Mouse (Mus musculus): ENCODE measurements at regions not wholly inside any gene's neighbourhood (a gene's known extent, or its start where the extent isn't known, plus 50 kb on each side); places are given as distances from the start of the nearest gene placed in this dataset.
A peak's percentile ranks its signal among the peaks of the same experiment; 100 is the strongest.

DNA sequence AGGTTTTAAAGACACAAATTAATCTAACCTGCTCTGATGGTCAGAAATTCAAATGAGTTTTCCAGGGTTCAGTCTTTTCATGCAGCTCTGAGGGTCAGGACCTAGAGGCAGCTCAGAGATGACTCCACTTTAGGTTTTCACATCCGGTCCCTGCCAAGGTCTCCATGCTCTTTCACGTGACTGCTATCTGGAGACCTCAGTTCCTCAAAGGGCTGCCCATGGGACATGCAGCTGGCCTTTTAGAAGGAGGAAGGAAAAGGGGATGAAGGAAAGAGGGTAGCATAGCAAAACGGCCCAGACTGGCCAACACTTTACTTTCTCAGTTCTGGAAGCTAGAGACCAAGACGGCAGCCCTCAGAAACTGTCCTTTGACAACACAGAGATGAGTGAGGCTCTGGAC lies 276.6 kb downstream of the Nuak1 start:
- Histone ChIP-seq H3K27me3 (ENCODE audit: control insufficient read depth, insufficient read depth, low read length) (no peaks in the 10 kb centered on the region), H3K27ac (ENCODE audit: control insufficient read depth, insufficient read depth, low read length) (no peak overlapping the region), H3K4me3 (ENCODE audit: control insufficient read depth, insufficient read depth, low read length) (no peak overlapping the region), H3K36me3 (ENCODE audit: control insufficient read depth, insufficient read depth, low read length) (no peaks in the 10 kb centered on the region), H3K4me1 (replicated peaks; ENCODE audit: control insufficient read depth, insufficient read depth, low read length) (peaks cover 6% of the 10 kb centered on the region)
- TF ChIP-seq CTCF (IDR thresholded peaks at IDR 0.05; ENCODE audit: borderline replicate concordance, control insufficient read depth, extremely low read depth, insufficient read depth, low read length, poor library complexity) (no peak), POLR2A (IDR thresholded peaks at IDR 0.05; ENCODE audit: control insufficient read depth, extremely low read depth, insufficient read depth, low read length, poor library complexity) (no peak)
- no peak for DNase-seq
- 47% methylated on average over 4 of the region's 4 CpGs for WGBS

DNA sequence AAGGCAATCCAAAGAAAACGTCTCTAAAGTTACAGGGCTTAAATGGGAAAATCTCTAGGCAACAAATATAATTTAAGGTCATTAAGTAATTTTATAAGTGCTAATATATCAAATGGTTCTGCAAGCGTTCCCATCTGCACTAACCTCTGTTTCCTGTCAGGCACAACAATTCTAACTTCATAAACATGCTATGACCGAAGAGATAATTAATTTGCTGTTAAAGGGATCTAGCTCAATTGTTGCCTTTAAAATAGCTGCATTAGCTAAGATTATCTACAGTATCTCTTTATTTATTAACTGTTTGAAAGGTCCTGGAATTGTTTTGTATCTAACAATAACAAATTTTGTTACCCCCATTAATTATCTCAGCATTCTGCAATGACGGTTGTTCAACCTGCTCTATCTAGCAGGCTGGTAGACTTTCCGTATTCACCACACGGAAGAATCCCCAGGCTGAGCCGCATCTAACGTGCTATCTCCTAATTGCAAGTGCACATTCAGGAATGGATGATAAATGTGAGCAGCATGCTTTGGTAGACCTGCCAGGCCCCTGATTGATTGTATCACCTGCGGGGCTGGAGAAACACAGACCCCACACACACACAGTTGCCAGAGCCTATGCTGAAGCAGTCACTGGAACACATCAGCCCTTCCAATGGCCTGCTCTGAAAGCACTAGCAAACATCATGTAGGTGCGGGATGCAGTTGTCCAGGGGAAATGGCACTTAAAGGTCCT lies 274.4 kb downstream of the Nuak1 start:
- peaks cover 6% of the 10 kb centered on the region for H3K4me1 ChIP-seq (replicated peaks; ENCODE audit: control insufficient read depth, insufficient read depth, low read length)
- WGBS: 87% methylated on average over 10 of the region's 10 CpGs

DNA sequence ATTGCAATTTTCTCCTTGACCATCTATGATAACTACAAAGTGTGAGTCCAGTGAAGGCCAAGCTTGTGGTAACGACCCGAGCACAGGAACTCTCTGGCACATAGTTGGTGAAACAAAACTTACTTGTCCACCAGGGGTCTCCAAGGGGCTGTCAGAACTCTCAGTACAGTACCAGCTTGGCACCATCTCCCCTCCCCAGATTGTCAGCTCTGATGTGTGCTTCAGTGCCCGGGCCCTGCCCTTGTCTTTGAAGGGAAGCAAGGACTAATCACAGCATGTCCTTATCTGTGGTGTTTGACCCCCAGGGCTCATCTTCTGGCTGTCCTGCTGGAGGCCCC lies 273.9 kb downstream of the Nuak1 start:
- Histone ChIP-seq H3K27ac (ENCODE audit: control insufficient read depth, insufficient read depth, low read length) (no peak overlapping the region), H3K36me3 (ENCODE audit: control insufficient read depth, insufficient read depth, low read length) (no peaks in the 10 kb centered on the region), H3K27me3 (ENCODE audit: control insufficient read depth, insufficient read depth, low read length) (no peaks in the 10 kb centered on the region), H3K4me3 (ENCODE audit: control insufficient read depth, insufficient read depth, low read length) (no peak overlapping the region), H3K4me1 (replicated peaks; ENCODE audit: control insufficient read depth, insufficient read depth, low read length) (peaks cover 6% of the 10 kb centered on the region)
- TF ChIP-seq CTCF (IDR thresholded peaks at IDR 0.05; ENCODE audit: borderline replicate concordance, control insufficient read depth, extremely low read depth, insufficient read depth, low read length, poor library complexity): no peak
- no peak for TF ChIP-seq POLR2A (IDR thresholded peaks at IDR 0.05; ENCODE audit: control insufficient read depth, extremely low read depth, insufficient read depth, low read length, poor library complexity)
- DNase-seq: peak; percentile 20
- WGBS: 45% methylated on average over 3 of the region's 3 CpGs

More for the DNA sequence above, 274.4 kb downstream of the Nuak1 start:
- H3K4me3 ChIP-seq (ENCODE audit: control insufficient read depth, insufficient read depth, low read length): no peak overlapping the region
- DNase-seq: no peak
- no peaks in the 10 kb centered on the region for H3K27me3 ChIP-seq (ENCODE audit: control insufficient read depth, insufficient read depth, low read length)
- no peaks in the 10 kb centered on the region for H3K36me3 ChIP-seq (ENCODE audit: control insufficient read depth, insufficient read depth, low read length)
- no peak overlapping the region for H3K27ac ChIP-seq (ENCODE audit: control insufficient read depth, insufficient read depth, low read length)
- TF ChIP-seq CTCF (IDR thresholded peaks at IDR 0.05; ENCODE audit: borderline replicate concordance, control insufficient read depth, extremely low read depth, insufficient read depth, low read length, poor library complexity) (no peak), POLR2A (IDR thresholded peaks at IDR 0.05; ENCODE audit: control insufficient read depth, extremely low read depth, insufficient read depth, low read length, poor library complexity) (no peak)

DNA sequence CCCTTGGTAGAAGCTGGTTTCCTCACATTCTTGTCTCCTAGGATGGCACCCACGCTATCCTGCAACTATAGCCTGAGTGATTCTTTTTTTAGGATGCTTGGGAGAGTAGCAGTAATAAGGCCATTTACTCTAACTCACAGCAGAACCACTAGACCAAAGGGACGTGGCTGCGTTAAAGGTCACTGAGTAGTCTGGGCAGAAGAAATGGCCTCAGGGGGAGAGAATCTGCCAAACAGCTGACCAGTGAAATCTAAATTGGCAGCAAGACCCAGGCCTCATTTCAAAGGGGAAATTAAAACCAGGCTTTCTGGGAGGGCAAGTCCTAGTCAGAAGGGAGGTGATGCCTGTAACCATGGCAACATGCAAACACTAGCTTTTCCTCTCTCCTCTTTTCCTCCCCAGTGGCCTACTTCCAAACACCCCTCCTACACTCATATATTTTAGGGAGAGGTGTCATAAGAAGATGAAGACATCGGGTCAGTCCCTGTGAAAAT lies 267.5 kb downstream of the Nuak1 start:
- DNase-seq: no peak
- Histone ChIP-seq H3K27me3 (ENCODE audit: control insufficient read depth, insufficient read depth, low read length) (no peaks in the 10 kb centered on the region), H3K4me3 (ENCODE audit: control insufficient read depth, insufficient read depth, low read length) (no peak overlapping the region), H3K4me1 (replicated peaks; ENCODE audit: control insufficient read depth, insufficient read depth, low read length) (peaks cover 5% of the 10 kb centered on the region), H3K36me3 (ENCODE audit: control insufficient read depth, insufficient read depth, low read length) (no peaks in the 10 kb centered on the region), H3K27ac (ENCODE audit: control insufficient read depth, insufficient read depth, low read length) (no peak overlapping the region)
- TF ChIP-seq POLR2A (IDR thresholded peaks at IDR 0.05; ENCODE audit: control insufficient read depth, extremely low read depth, insufficient read depth, low read length, poor library complexity) (no peak), CTCF (IDR thresholded peaks at IDR 0.05; ENCODE audit: borderline replicate concordance, control insufficient read depth, extremely low read depth, insufficient read depth, low read length, poor library complexity) (no peak)
- WGBS: 88% methylated on average over 4 of the region's 4 CpGs

DNA sequence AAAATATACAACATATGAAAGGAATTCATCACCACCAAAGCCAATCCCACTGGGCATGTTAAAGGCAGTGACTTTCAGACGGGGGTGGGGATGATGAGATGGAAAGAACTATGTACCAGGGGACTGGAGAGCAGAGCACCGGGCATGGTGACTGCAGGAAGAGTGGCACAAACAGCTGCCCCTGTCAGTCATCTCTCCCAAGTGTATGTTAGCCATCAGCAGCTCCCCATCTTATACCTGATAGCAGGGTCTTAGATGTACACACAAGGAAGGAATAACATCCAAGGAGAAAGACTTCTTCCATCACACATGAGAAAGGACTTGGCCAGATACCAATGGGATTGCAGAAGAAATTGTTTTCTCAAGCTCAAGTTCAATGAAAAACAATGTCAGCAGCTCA lies 257.2 kb downstream of the Nuak1 start:
- H3K27me3 ChIP-seq (ENCODE audit: control insufficient read depth, insufficient read depth, low read length): no peaks in the 10 kb centered on the region
- no peak overlapping the region for H3K27ac ChIP-seq (ENCODE audit: control insufficient read depth, insufficient read depth, low read length)
- no peaks in the 10 kb centered on the region for H3K36me3 ChIP-seq (ENCODE audit: control insufficient read depth, insufficient read depth, low read length)
- DNase-seq: no peak
- 93% methylated on average over 2 of the region's 2 CpGs for WGBS
- TF ChIP-seq POLR2A (IDR thresholded peaks at IDR 0.05; ENCODE audit: control insufficient read depth, extremely low read depth, insufficient read depth, low read length, poor library complexity) (no peak), CTCF (IDR thresholded peaks at IDR 0.05; ENCODE audit: borderline replicate concordance, control insufficient read depth, extremely low read depth, insufficient read depth, low read length, poor library complexity) (no peak)
- H3K4me1 ChIP-seq (replicated peaks; ENCODE audit: control insufficient read depth, insufficient read depth, low read length): no peaks in the 10 kb centered on the region
- no peak overlapping the region for H3K4me3 ChIP-seq (ENCODE audit: control insufficient read depth, insufficient read depth, low read length)

DNA sequence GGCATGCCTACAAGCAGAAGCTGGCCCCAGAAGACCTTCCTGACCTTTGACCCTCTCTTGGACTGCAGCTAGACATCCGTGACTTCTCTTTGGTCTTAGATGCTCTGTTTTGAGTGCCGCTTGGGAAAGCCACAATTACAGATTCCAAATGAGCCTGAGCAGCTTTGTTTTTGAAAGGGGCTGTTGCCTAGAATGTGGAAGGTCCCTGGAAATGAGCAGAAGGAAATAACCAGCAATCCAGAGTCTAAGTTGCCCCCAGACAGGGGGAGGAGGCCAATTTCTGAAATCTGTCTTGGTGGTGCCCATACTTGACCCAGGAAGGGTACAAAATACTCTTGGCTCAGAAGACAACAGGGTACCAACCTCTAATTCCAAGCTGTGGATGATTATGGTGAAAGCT lies 253.9 kb downstream of the Nuak1 start:
- TF ChIP-seq CTCF (IDR thresholded peaks at IDR 0.05; ENCODE audit: borderline replicate concordance, control insufficient read depth, extremely low read depth, insufficient read depth, low read length, poor library complexity): no peak
- TF ChIP-seq POLR2A (IDR thresholded peaks at IDR 0.05; ENCODE audit: control insufficient read depth, extremely low read depth, insufficient read depth, low read length, poor library complexity): no peak
- Histone ChIP-seq H3K27me3 (ENCODE audit: control insufficient read depth, insufficient read depth, low read length) (no peaks in the 10 kb centered on the region), H3K36me3 (ENCODE audit: control insufficient read depth, insufficient read depth, low read length) (no peaks in the 10 kb centered on the region), H3K27ac (ENCODE audit: control insufficient read depth, insufficient read depth, low read length) (no peak overlapping the region), H3K4me3 (ENCODE audit: control insufficient read depth, insufficient read depth, low read length) (no peak overlapping the region), H3K4me1 (replicated peaks; ENCODE audit: control insufficient read depth, insufficient read depth, low read length) (no peaks in the 10 kb centered on the region)
- DNase-seq: no peak
- 91% methylated on average over 2 of the region's 2 CpGs for WGBS

Data from thymus, adult 2 months (tissue).